Mouse (Mus musculus) retina, postnatal 7 days (tissue): ENCODE results near the gene Wnt3.
"Not testable (repeated sequence)": the region's sequence is repeated elsewhere in the genome, so short reads cannot be mapped to it uniquely, and the experiment has no call there.

Experiments
- DNase-seq: peaks from one replicate; pipeline ENCODE4 v3.0.0-alpha.2; 2012; ENCODE audit warnings: low read depth, low spot score

The Wnt3 gene

GRCm38 (mm10) chr11:103773387-103774227 is at the start of gene Wnt3:
TSS of gene Wnt3 (plus strand) at chr11:103774150.
- no peak for DNase-seq

- DNase-seq: no peak
Measured at GRCm38 (mm10) chr11:103724331-103724771, 49.6 kb upstream of the Wnt3 start.

GRCm38 (mm10) chr11:103729282-103729985 is 44.5 kb upstream of the Wnt3 start:
- DNase-seq: no peak

GRCm38 (mm10) chr11:103731594-103731993 is 42.4 kb upstream of the Wnt3 start:
- DNase-seq: no peak

- DNase-seq: no peak
Measured at GRCm38 (mm10) chr11:103732306-103732705, 41.6 kb upstream of the Wnt3 start.

- DNase-seq: no peak
Measured at GRCm38 (mm10) chr11:103733069-103733468, 40.9 kb upstream of the Wnt3 start.

- no peak for DNase-seq
Measured at GRCm38 (mm10) chr11:103733961-103734360, 40.0 kb upstream of the Wnt3 start.

GRCm38 (mm10) chr11:103734411-103735045 is 39.4 kb upstream of the Wnt3 start:
- no peak for DNase-seq

- DNase-seq: no peak
Measured at GRCm38 (mm10) chr11:103735046-103735781, 38.7 kb upstream of the Wnt3 start.

GRCm38 (mm10) chr11:103749306-103750089 is 24.5 kb upstream of the Wnt3 start, which contains the start of gene Wnt9b:
TSS of gene Wnt9b (minus strand) at chr11:103749821.
- DNase-seq: no peak

GRCm38 (mm10) chr11:103750612-103751011 is 23.3 kb upstream of the Wnt3 start:
- DNase-seq: no peak

- no peak for DNase-seq
Measured at GRCm38 (mm10) chr11:103758054-103758453, 15.9 kb upstream of the Wnt3 start.

GRCm38 (mm10) chr11:103758706-103759105 is 15.2 kb upstream of the Wnt3 start:
- DNase-seq: peak; percentile 57

- DNase-seq: no peak
Measured at GRCm38 (mm10) chr11:103760101-103760500, 13.8 kb upstream of the Wnt3 start.

- DNase-seq: not testable (repeated sequence)
Measured at GRCm38 (mm10) chr11:103760891-103761290, 13.1 kb upstream of the Wnt3 start.

- DNase-seq: peak; percentile 75
Measured at GRCm38 (mm10) chr11:103763410-103764163, 10.4 kb upstream of the Wnt3 start.

- no peak for DNase-seq
Measured at GRCm38 (mm10) chr11:103764601-103765000, 9.3 kb upstream of the Wnt3 start.

- DNase-seq: no peak
Measured at GRCm38 (mm10) chr11:103765556-103766011, 8.4 kb upstream of the Wnt3 start.

GRCm38 (mm10) chr11:103771160-103771817 is 2.7 kb upstream of the Wnt3 start:
- DNase-seq: no peak
